Mouse (Mus musculus) limb, embryonic 12.5 days (tissue): Measurements from ENCODE around the gene Gm20388. TPM values are rescaled to one million over a fixed set of nuclear protein-coding genes. Genes with fewer than 3 reads are reported as not detected.

Experiments used
- ATAC-seq: fragments of 200-750 bp; cut with Nextera tagmentation; 2 replicates; pipeline ENCODE4 v1.8.0; 2017; ENCODE audit warnings: low read depth, moderate TSS enrichment; ENCODE audit not compliant: insufficient number of reproducible peaks, insufficient read depth, low FRiP score, low TSS enrichment
- H3K27ac ChIP-seq: fragments of 300-500 bp; sonication (generic); 2 replicates; pipeline ENCODE4 v1.5.1; 2016; ENCODE audit warnings: mild to moderate bottlenecking, moderate library complexity
- H3K27me3 ChIP-seq: fragments of 300-500 bp; sonication (generic); 2 replicates; pipeline ENCODE4 v1.6.1; 2016; ENCODE audit warnings: mild to moderate bottlenecking, moderate library complexity
- H3K36me3 ChIP-seq: fragments of 300-500 bp; sonication (generic); 2 replicates; pipeline ENCODE4 v1.6.1; 2016; ENCODE audit warnings: mild to moderate bottlenecking, moderate library complexity
- H3K4me1 ChIP-seq: fragments of 300-500 bp; sonication (generic); replicated peaks from 2 replicates; pipeline ENCODE4 v1.6.1; 2016
- H3K4me2 ChIP-seq: fragments of 300-500 bp; sonication (generic); 2 replicates; pipeline ENCODE4 v1.6.1; 2016; ENCODE audit warnings: mild to moderate bottlenecking, moderate library complexity
- H3K4me3 ChIP-seq: fragments of 300-500 bp; sonication (generic); replicated peaks from 2 replicates; pipeline ENCODE4 v1.5.1; 2016; ENCODE audit warnings: mild to moderate bottlenecking
- H3K9ac ChIP-seq: fragments of 300-500 bp; sonication (generic); replicated peaks from 2 replicates; pipeline ENCODE4 v1.6.1; 2016; ENCODE audit warnings: mild to moderate bottlenecking, moderate library complexity
- H3K9me3 ChIP-seq: fragments of 300-500 bp; sonication (generic); 2 replicates; pipeline ENCODE4 v1.6.1; 2016; ENCODE audit warnings: mild to moderate bottlenecking, moderate library complexity
- WGBS: fragments of 180-500 bp; shearing (Covaris S2); methylation state at CpG from one replicate; pipeline ENCODE4 v1.1.7; 2016; 5-methylcytosine and 5-hydroxymethylcytosine counted together
- polyA plus RNA-seq: library from polyadenylated mRNA; unstranded; fragments of >200 nt; fragmentation: Nextera tagmentation; extraction: Ambion mirVana; gene quantifications from 2 replicates; pipeline ENCODE4 v1.2.1, GENCODE M21; 2016

Gm20388 gene
- polyA plus RNA-seq, 1 experiment from 2014 or later: not detected

- peaks cover 13% of the 10 kb centered on the region for H3K4me1 ChIP-seq
- no peak overlapping the region for H3K4me2 ChIP-seq
- no peaks in the 10 kb centered on the region for H3K36me3 ChIP-seq
- ATAC-seq: no peak
- H3K9ac ChIP-seq: no peak overlapping the region
- H3K27me3 ChIP-seq: no peaks in the 10 kb centered on the region
- H3K27ac ChIP-seq: peak overlapping the region; percentile 60; the same call in 1 of the 2 replicates
- H3K4me3 ChIP-seq: no peak overlapping the region
- 73% methylated on average over 10 of the region's 10 CpGs for WGBS
- H3K9me3 ChIP-seq: no peaks in the 10 kb centered on the region
Observed at GRCm38 (mm10) chr8:122118097-122118496, 2207.5 kb downstream of the Gm20388 start.

GRCm38 (mm10) chr8:122118536-122118935 lies 2207.9 kb downstream of the Gm20388 start:
- WGBS: 74% methylated on average over 15 of the region's 15 CpGs
- H3K4me1 ChIP-seq: peaks cover 13% of the 10 kb centered on the region
- H3K9me3 ChIP-seq: no peaks in the 10 kb centered on the region
- no peaks in the 10 kb centered on the region for H3K36me3 ChIP-seq
- H3K27me3 ChIP-seq: no peaks in the 10 kb centered on the region
- no peak for ATAC-seq
- no peak overlapping the region for H3K27ac ChIP-seq
- no peak overlapping the region for H3K4me2 ChIP-seq
- no peak overlapping the region for H3K9ac ChIP-seq
- H3K4me3 ChIP-seq: no peak overlapping the region

- no peak overlapping the region for H3K9ac ChIP-seq
- no peak for ATAC-seq
Observed at GRCm38 (mm10) chr8:122124326-122124725, 2213.7 kb downstream of the Gm20388 start.

GRCm38 (mm10) chr8:122126659-122127058 lies 2216.0 kb downstream of the Gm20388 start:
- ATAC-seq: no peak
- Histone ChIP-seq H3K27me3 (no peaks in the 10 kb centered on the region; the same call in 1 of the 2 replicates), H3K27ac (no peak overlapping the region), H3K4me3 (no peak overlapping the region), H3K36me3 (no peaks in the 10 kb centered on the region), H3K4me1 (0 out of 2 replicates have a peak, but pooled peaks cover 4% of the 10 kb centered on the region), H3K9me3 (peaks cover 11% of the 10 kb centered on the region; the same call in 1 of the 2 replicates), H3K9ac (no peak overlapping the region), H3K4me2 (no peak overlapping the region)
- 78% methylated on average over 8 of the region's 8 CpGs for WGBS

More at GRCm38 (mm10) chr8:122124326-122124725, 2213.7 kb downstream of the Gm20388 start:
- Histone ChIP-seq H3K9me3 (peaks cover 11% of the 10 kb centered on the region; the same call in 1 of the 2 replicates), H3K4me1 (no peaks in the 10 kb centered on the region), H3K4me2 (no peak overlapping the region), H3K36me3 (no peaks in the 10 kb centered on the region), H3K27me3 (no peaks in the 10 kb centered on the region), H3K27ac (no peak overlapping the region), H3K4me3 (no peak overlapping the region)
- 91% methylated on average over 3 of the region's 3 CpGs for WGBS

- Histone ChIP-seq H3K27ac (no peak overlapping the region), H3K27me3 (no peaks in the 10 kb centered on the region; the same call in 1 of the 2 replicates), H3K4me2 (no peak overlapping the region), H3K9me3 (no peaks in the 10 kb centered on the region), H3K4me3 (no peak overlapping the region), H3K9ac (no peak overlapping the region), H3K4me1 (0 out of 2 replicates have a peak, but pooled peaks cover 4% of the 10 kb centered on the region), H3K36me3 (no peaks in the 10 kb centered on the region)
- ATAC-seq: no peak
- WGBS: 88% methylated on average over 3 of the region's 3 CpGs
Observed at GRCm38 (mm10) chr8:122134121-122134529, 2223.5 kb downstream of the Gm20388 start.

GRCm38 (mm10) chr8:122135494-122135893 lies 2224.9 kb downstream of the Gm20388 start:
- 72% methylated on average over 5 of the region's 5 CpGs for WGBS
- H3K4me2 ChIP-seq: no peak overlapping the region
- H3K27ac ChIP-seq: no peak overlapping the region
- H3K4me3 ChIP-seq: no peak overlapping the region
- no peaks in the 10 kb centered on the region for H3K36me3 ChIP-seq
- H3K4me1 ChIP-seq: no peaks in the 10 kb centered on the region
- H3K9ac ChIP-seq: no peak overlapping the region
- no peaks in the 10 kb centered on the region; the same call in 1 of the 2 replicates for H3K27me3 ChIP-seq
- H3K9me3 ChIP-seq: no peaks in the 10 kb centered on the region
- ATAC-seq: no peak

- H3K9ac ChIP-seq: no peak overlapping the region
- H3K4me3 ChIP-seq: no peak overlapping the region
- H3K27me3 ChIP-seq: no peaks in the 10 kb centered on the region
- WGBS: 36% methylated on average over 5 of the region's 5 CpGs
- no peak overlapping the region for H3K4me2 ChIP-seq
- H3K27ac ChIP-seq: no peak overlapping the region
- no peaks in the 10 kb centered on the region for H3K4me1 ChIP-seq
- H3K36me3 ChIP-seq: no peaks in the 10 kb centered on the region
- no peaks in the 10 kb centered on the region for H3K9me3 ChIP-seq
- 0 out of 2 replicates have a peak, but pooled peaks have one; percentile 23 for ATAC-seq
Observed at GRCm38 (mm10) chr8:122139784-122140183, 2229.1 kb downstream of the Gm20388 start.

- Histone ChIP-seq H3K9ac (no peak overlapping the region), H3K27me3 (no peaks in the 10 kb centered on the region), H3K4me1 (no peaks in the 10 kb centered on the region), H3K27ac (no peak overlapping the region), H3K4me3 (no peak overlapping the region), H3K36me3 (no peaks in the 10 kb centered on the region), H3K9me3 (no peaks in the 10 kb centered on the region), H3K4me2 (no peak overlapping the region)
- ATAC-seq: no peak
- WGBS: 81% methylated on average over 4 of the region's 4 CpGs
Observed at GRCm38 (mm10) chr8:122140411-122140810, 2229.8 kb downstream of the Gm20388 start.

GRCm38 (mm10) chr8:122142428-122142827 lies 2231.8 kb downstream of the Gm20388 start:
- Histone ChIP-seq H3K27ac (no peak overlapping the region), H3K36me3 (no peaks in the 10 kb centered on the region), H3K9ac (no peak overlapping the region), H3K27me3 (no peaks in the 10 kb centered on the region), H3K4me1 (no peaks in the 10 kb centered on the region), H3K9me3 (no peaks in the 10 kb centered on the region), H3K4me3 (no peak overlapping the region), H3K4me2 (no peak overlapping the region)
- WGBS: 91% methylated on average over 4 of the region's 4 CpGs
- ATAC-seq: no peak

- Histone ChIP-seq H3K36me3 (no peaks in the 10 kb centered on the region), H3K4me3 (no peak overlapping the region), H3K9ac (no peak overlapping the region), H3K27me3 (no peaks in the 10 kb centered on the region), H3K4me2 (no peak overlapping the region), H3K27ac (no peak overlapping the region), H3K4me1 (no peaks in the 10 kb centered on the region), H3K9me3 (no peaks in the 10 kb centered on the region)
- ATAC-seq: no peak
- WGBS: 93% methylated on average over 1 of the region's 1 CpGs
Observed at GRCm38 (mm10) chr8:122143231-122143630, 2232.6 kb downstream of the Gm20388 start.

- ATAC-seq: no peak
Observed at GRCm38 (mm10) chr8:122144729-122145311, 2234.2 kb downstream of the Gm20388 start.

GRCm38 (mm10) chr8:122149045-122149444 lies 2238.4 kb downstream of the Gm20388 start:
- H3K36me3 ChIP-seq: no peaks in the 10 kb centered on the region
- H3K4me3 ChIP-seq: no peak overlapping the region
- H3K27me3 ChIP-seq: no peaks in the 10 kb centered on the region
- no peaks in the 10 kb centered on the region for H3K9me3 ChIP-seq
- ATAC-seq: no peak
- no peak overlapping the region for H3K27ac ChIP-seq
- 76% methylated on average over 4 of the region's 4 CpGs for WGBS
- H3K9ac ChIP-seq: no peak overlapping the region; the same call in 1 of the 2 replicates
- H3K4me2 ChIP-seq: no peak overlapping the region
- peaks cover 5% of the 10 kb centered on the region; the same call in 1 of the 2 replicates for H3K4me1 ChIP-seq

More at GRCm38 (mm10) chr8:122144729-122145311, 2234.2 kb downstream of the Gm20388 start:
- Histone ChIP-seq H3K4me2 (no peak overlapping the region), H3K4me3 (no peak overlapping the region), H3K9me3 (no peaks in the 10 kb centered on the region), H3K36me3 (no peaks in the 10 kb centered on the region), H3K9ac (no peak overlapping the region), H3K4me1 (peaks cover 5% of the 10 kb centered on the region; the same call in 1 of the 2 replicates), H3K27me3 (no peaks in the 10 kb centered on the region), H3K27ac (no peak overlapping the region)
- WGBS: 78% methylated on average over 11 of the region's 11 CpGs
